Mouse (Mus musculus): ENCODE measurements around the gene Gcsh. TPM values are rescaled to one million over a fixed set of nuclear protein-coding genes. Genes with fewer than 3 reads are reported as not detected.

The Gcsh gene
- polyA plus RNA-seq, 1 experiment = 23.2 TPM

DNA sequence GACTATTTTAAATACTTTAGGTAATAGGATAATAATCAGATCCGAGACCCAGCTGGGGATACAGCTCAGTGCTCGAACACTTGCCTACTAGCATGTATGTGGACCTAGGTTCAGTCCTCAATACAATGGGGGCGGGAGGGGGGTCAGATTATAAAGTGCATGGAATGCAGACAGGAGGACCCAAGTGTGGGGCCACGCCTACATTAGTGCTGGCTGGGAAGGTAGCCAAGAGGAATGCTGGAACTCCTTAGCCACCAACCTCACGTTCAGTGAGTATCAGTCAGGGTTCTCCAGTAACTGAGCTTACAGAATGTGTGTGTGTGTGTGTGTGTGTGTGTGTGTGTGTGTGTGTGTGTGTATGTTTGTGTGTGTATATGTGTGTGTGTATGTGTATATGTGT, 42.0 kb downstream of the Gcsh start:
- H3K4me2 ChIP-seq (ENCODE audit: low read depth) = no peak overlapping the region
- no peak for TF ChIP-seq POLR2AphosphoS2 (IDR thresholded peaks at IDR 0.05; ENCODE audit: insufficient read length, low read depth)
- no peak for TF ChIP-seq USF1 (IDR thresholded peaks at IDR 0.05; ENCODE audit: low read depth)
- TF ChIP-seq MYOG (IDR thresholded peaks at IDR 0.05; ENCODE audit: control insufficient read depth in 1 of 3, insufficient read depth in 1 of 3, insufficient read length in 2 of 3, low read depth in 2 of 3) = no peak
- no peak for TF ChIP-seq E2F4 (IDR thresholded peaks at IDR 0.05; ENCODE audit: insufficient read depth)
- TF ChIP-seq TCF12 (IDR thresholded peaks at IDR 0.05; ENCODE audit: insufficient read depth, poor library complexity, severe bottlenecking) = no peak
- no peak for TF ChIP-seq SRF (IDR thresholded peaks at IDR 0.05; ENCODE audit: control insufficient read depth, insufficient read length, low read depth)
- TF ChIP-seq REST (IDR thresholded peaks at IDR 0.05; ENCODE audit: insufficient read depth, insufficient read length) = no peak
- no peak for TF ChIP-seq MYOD1 (IDR thresholded peaks at IDR 0.05; ENCODE audit: control insufficient read depth in 1 of 3, insufficient read length in 2 of 3, low read depth in 2 of 3)
- no peak for TF ChIP-seq MAX (IDR thresholded peaks at IDR 0.05; ENCODE audit: low read depth)
- H3K27me3 ChIP-seq (ENCODE audit: control insufficient read depth, insufficient read depth, insufficient read length) = no peaks in the 10 kb centered on the region

DNA sequence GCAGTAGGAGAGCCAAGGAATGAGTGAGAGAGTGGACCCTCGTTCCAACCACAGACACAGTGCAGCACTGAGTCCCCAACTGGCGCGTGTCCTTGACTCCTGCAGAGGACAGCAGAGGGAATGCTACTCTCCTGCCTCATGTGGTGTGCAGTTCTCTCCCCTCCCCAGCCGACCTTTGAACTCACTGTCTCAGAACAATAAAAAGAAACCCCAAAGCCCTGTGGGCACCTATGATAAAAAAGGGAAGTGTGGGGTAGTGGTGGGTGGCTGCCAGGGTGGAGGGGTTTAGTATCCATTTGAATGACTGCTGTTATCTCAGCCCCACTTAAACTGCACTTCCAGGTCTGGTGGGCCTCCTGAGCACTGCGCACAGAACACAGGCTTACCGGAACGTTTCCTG, 45.7 kb downstream of the Gcsh start:
- no peak overlapping the region for H3ac ChIP-seq (ENCODE audit: control insufficient read depth, insufficient read length)
- no peaks in the 10 kb centered on the region for H3K27me3 ChIP-seq (ENCODE audit: control insufficient read depth, insufficient read depth, insufficient read length)
- H3K4me3 ChIP-seq = no peak overlapping the region
- no peaks in the 10 kb centered on the region for H3K36me3 ChIP-seq (ENCODE audit: control insufficient read depth, insufficient read depth)
- no peak overlapping the region for H3K4me2 ChIP-seq (ENCODE audit: low read depth)
- TF ChIP-seq SRF (IDR thresholded peaks at IDR 0.05; ENCODE audit: control insufficient read depth, insufficient read length, low read depth) = no peak
- no peak for TF ChIP-seq TCF3 (IDR thresholded peaks at IDR 0.05; ENCODE audit: insufficient read length, low read depth)
- no peak for TF ChIP-seq CEBPB (IDR thresholded peaks at IDR 0.05; ENCODE audit: insufficient read depth, poor library complexity, severe bottlenecking)
- no peak for TF ChIP-seq E2F4 (IDR thresholded peaks at IDR 0.05; ENCODE audit: insufficient read depth)
- TF ChIP-seq MYOD1 (IDR thresholded peaks at IDR 0.05; ENCODE audit: control insufficient read depth in 1 of 3, insufficient read length in 2 of 3, low read depth in 2 of 3) = no peak
- no peaks in the 10 kb centered on the region for H3K79me2 ChIP-seq (ENCODE audit: control insufficient read depth, insufficient read depth)

More for the DNA sequence above, 42.0 kb downstream of the Gcsh start:
- H3K36me3 ChIP-seq (ENCODE audit: control insufficient read depth, insufficient read depth) = no peaks in the 10 kb centered on the region
- no peaks in the 10 kb centered on the region for H3K79me2 ChIP-seq (ENCODE audit: control insufficient read depth, insufficient read depth)
- H3ac ChIP-seq (ENCODE audit: control insufficient read depth, insufficient read length) = no peak overlapping the region
- H3K4me3 ChIP-seq = no peak overlapping the region

DNA sequence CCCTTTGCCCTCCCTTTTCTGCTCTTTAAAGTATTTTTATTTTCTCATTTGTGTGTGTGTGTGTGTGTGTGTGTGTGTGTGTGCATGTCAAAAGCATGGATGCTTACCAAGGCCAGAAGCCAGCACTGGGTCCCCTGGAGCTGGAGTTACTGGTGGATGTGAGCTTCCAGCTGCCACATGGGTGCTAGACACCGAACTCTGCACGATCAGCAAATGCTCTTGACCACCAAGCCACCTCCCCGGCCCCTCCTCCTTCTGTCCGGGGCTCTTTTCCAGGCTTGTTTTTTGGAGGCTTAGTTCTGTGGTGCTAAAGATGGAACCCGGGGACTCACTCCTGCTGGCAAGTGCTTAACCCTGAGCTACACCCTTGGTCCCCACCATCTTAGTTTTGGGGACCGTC, 46.5 kb downstream of the Gcsh start:
- TF ChIP-seq CEBPB (IDR thresholded peaks at IDR 0.05; ENCODE audit: insufficient read depth, poor library complexity, severe bottlenecking) (no peak), MAX (IDR thresholded peaks at IDR 0.05; ENCODE audit: low read depth) (no peak), MYOD1 (IDR thresholded peaks at IDR 0.05; ENCODE audit: control insufficient read depth in 1 of 3, insufficient read length in 2 of 3, low read depth in 2 of 3) (no peak), MYOG (IDR thresholded peaks at IDR 0.05; ENCODE audit: control insufficient read depth in 1 of 3, insufficient read depth in 1 of 3, insufficient read length in 2 of 3, low read depth in 2 of 3) (no peak), POLR2A (IDR thresholded peaks at IDR 0.05; ENCODE audit: insufficient read length, low read depth) (no peak), TCF3 (IDR thresholded peaks at IDR 0.05; ENCODE audit: insufficient read length, low read depth) (no peak), E2F4 (IDR thresholded peaks at IDR 0.05; ENCODE audit: insufficient read depth) (no peak), SRF (IDR thresholded peaks at IDR 0.05; ENCODE audit: control insufficient read depth, insufficient read length, low read depth) (no peak), USF1 (IDR thresholded peaks at IDR 0.05; ENCODE audit: low read depth) (no peak), POLR2AphosphoS2 (IDR thresholded peaks at IDR 0.05; ENCODE audit: insufficient read length, low read depth) (no peak), REST (IDR thresholded peaks at IDR 0.05; ENCODE audit: insufficient read depth, insufficient read length) (no peak), TCF12 (IDR thresholded peaks at IDR 0.05; ENCODE audit: insufficient read depth, poor library complexity, severe bottlenecking) (no peak)
- H3K4me2 ChIP-seq (ENCODE audit: low read depth) = no peak overlapping the region

DNA sequence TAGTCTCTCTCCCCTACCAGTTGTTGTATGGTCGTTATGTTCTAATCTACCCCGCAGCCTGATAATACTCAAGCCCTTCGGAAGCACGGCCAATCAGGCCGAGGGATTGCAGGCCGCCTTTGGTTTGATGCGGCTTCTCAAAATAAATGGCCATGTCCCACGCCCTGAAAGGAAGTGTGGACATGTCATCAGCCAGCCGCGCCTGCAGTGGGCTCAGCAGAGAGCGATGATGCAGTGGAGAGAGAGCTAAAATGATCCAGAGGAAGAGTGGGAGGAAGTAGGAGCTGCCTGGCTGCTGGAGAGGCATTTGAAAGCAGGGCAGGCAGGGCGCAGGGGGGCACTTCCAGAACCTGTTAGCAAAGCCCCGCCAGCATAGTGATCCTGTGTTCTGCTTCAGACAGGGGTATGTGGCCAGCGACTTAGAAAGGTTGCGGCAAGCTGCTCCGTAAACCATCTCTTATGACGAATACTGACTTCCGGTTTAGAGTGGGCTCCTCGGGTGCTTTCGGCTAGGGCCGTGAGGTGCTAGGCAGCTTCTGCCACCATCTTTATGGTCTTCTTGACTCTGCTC, 47.0 kb downstream of the Gcsh start:
- no peak overlapping the region for H3K4me3 ChIP-seq
- no peaks in the 10 kb centered on the region for H3K27me3 ChIP-seq (ENCODE audit: control insufficient read depth, insufficient read depth, insufficient read length)
- no peak overlapping the region for H3ac ChIP-seq (ENCODE audit: control insufficient read depth, insufficient read length)
- TF ChIP-seq E2F4 (IDR thresholded peaks at IDR 0.05; ENCODE audit: insufficient read depth) = no peak
- TF ChIP-seq MYOG (IDR thresholded peaks at IDR 0.05; ENCODE audit: control insufficient read depth in 1 of 3, insufficient read depth in 1 of 3, insufficient read length in 2 of 3, low read depth in 2 of 3) = no peak
- no peak for TF ChIP-seq TCF12 (IDR thresholded peaks at IDR 0.05; ENCODE audit: insufficient read depth, poor library complexity, severe bottlenecking)
- TF ChIP-seq TCF3 (IDR thresholded peaks at IDR 0.05; ENCODE audit: insufficient read length, low read depth) = no peak
- no peak for TF ChIP-seq CEBPB (IDR thresholded peaks at IDR 0.05; ENCODE audit: insufficient read depth, poor library complexity, severe bottlenecking)
- TF ChIP-seq REST (IDR thresholded peaks at IDR 0.05; ENCODE audit: insufficient read depth, insufficient read length) = no peak
- TF ChIP-seq POLR2AphosphoS2 (IDR thresholded peaks at IDR 0.05; ENCODE audit: insufficient read length, low read depth) = no peak
- no peak for TF ChIP-seq MYOD1 (IDR thresholded peaks at IDR 0.05; ENCODE audit: control insufficient read depth in 1 of 3, insufficient read length in 2 of 3, low read depth in 2 of 3)
- no peak for TF ChIP-seq POLR2A (IDR thresholded peaks at IDR 0.05; ENCODE audit: insufficient read length, low read depth)
- TF ChIP-seq USF1 (IDR thresholded peaks at IDR 0.05; ENCODE audit: low read depth) = no peak
- TF ChIP-seq MAX (IDR thresholded peaks at IDR 0.05; ENCODE audit: low read depth) = no peak
- TF ChIP-seq SRF (IDR thresholded peaks at IDR 0.05; ENCODE audit: control insufficient read depth, insufficient read length, low read depth) = no peak
- H3K79me2 ChIP-seq (ENCODE audit: control insufficient read depth, insufficient read depth) = no peaks in the 10 kb centered on the region
- no peak overlapping the region for H3K4me2 ChIP-seq (ENCODE audit: low read depth)
- H3K36me3 ChIP-seq (ENCODE audit: control insufficient read depth, insufficient read depth) = no peaks in the 10 kb centered on the region

More for the DNA sequence above, 46.5 kb downstream of the Gcsh start:
- H3ac ChIP-seq (ENCODE audit: control insufficient read depth, insufficient read length) = no peak overlapping the region
- H3K36me3 ChIP-seq (ENCODE audit: control insufficient read depth, insufficient read depth) = no peaks in the 10 kb centered on the region
- no peaks in the 10 kb centered on the region for H3K27me3 ChIP-seq (ENCODE audit: control insufficient read depth, insufficient read depth, insufficient read length)
- H3K79me2 ChIP-seq (ENCODE audit: control insufficient read depth, insufficient read depth) = no peaks in the 10 kb centered on the region
- no peak overlapping the region for H3K4me3 ChIP-seq

All from myocyte (in vitro differentiated cells).